Comparison of ENCODE assay signal across 9 mouse cellular contexts in genomic region chr14:79206210-79206609, GRCm38 (mm10). TPM values are rescaled to one million over a fixed set of nuclear protein-coding genes. Genes with fewer than 3 reads are reported as not detected.
A peak's percentile ranks its signal among the peaks of the same experiment; 100 is the strongest.
DNase-seq lines count a peak whose midpoint lies in the region; ATAC-seq and TF ChIP-seq lines count a peak whose summit lies in the region.
"Had no signal": no experiment of that assay in that cellular context is flagged by ENCODE, and none has a peak within 500 bp of the region (broad histone marks: within the 10 kb centered on the region; RNA-seq: fewer than 3 reads in every experiment).

No protein-coding gene starts in this region.

- H3K4me3 ChIP-seq in liver, postnatal 0 days (ENCODE audit: low read depth, low read length): no peak overlapping the region
- H3K4me3 ChIP-seq in forebrain, embryonic 15.5 days: no peak overlapping the region
- H3K4me3 ChIP-seq in lung, postnatal 0 days (ENCODE audit: low read depth, low read length): no peak overlapping the region

- H3K27ac ChIP-seq in liver, postnatal 0 days (ENCODE audit: low read depth): no peak overlapping the region
- H3K27ac ChIP-seq in forebrain, embryonic 15.5 days (replicated peaks): peak overlapping the region; percentile 71
- H3K27ac ChIP-seq in lung, postnatal 0 days (ENCODE audit: low read length): no peak overlapping the region
- H3K27ac ChIP-seq: liver, embryonic 14.5 days had no signal

- DNase-seq in liver: peak; percentile 44
- DNase-seq in liver, postnatal 0 days: no peak
- peak; percentile 58 for DNase-seq in heart, postnatal 25 days (ENCODE audit: low spot score)
- DNase-seq in layer of hippocampus, adult 11-12 months (ENCODE audit: low spot score): peak; percentile 80
- DNase-seq in lung, postnatal 0 days (ENCODE audit: low spot score): peak; percentile 63
- peak; percentile 56 for DNase-seq in right cerebral cortex, postnatal 25 days

- H3K9me3 ChIP-seq in liver, postnatal 0 days (ENCODE audit: low read length): no peaks in the 10 kb centered on the region
- no peaks in the 10 kb centered on the region for H3K9me3 ChIP-seq in forebrain, embryonic 15.5 days
- H3K9me3 ChIP-seq in lung, postnatal 0 days (ENCODE audit: low read length): no peaks in the 10 kb centered on the region

- no peak overlapping the region for H3K9ac ChIP-seq in liver, postnatal 0 days (replicated peaks)
- no peak overlapping the region; the same call in 1 of the 2 replicates for H3K9ac ChIP-seq in forebrain, embryonic 15.5 days (replicated peaks)
- no peak overlapping the region for H3K9ac ChIP-seq in lung, postnatal 0 days (replicated peaks; ENCODE audit: low read depth)
- H3K9ac ChIP-seq: liver, embryonic 14.5 days had no signal

- no peak for TF ChIP-seq CTCF in liver, postnatal 0 days (IDR thresholded peaks at IDR 0.05; ENCODE audit: low read depth)
- TF ChIP-seq CTCF in lung, postnatal 0 days (IDR thresholded peaks at IDR 0.05): no peak

- H3K4me1 ChIP-seq in liver, postnatal 0 days (ENCODE audit: insufficient read depth): 0 out of 2 replicates have a peak, but pooled peaks cover 2% of the 10 kb centered on the region
- H3K4me1 ChIP-seq in forebrain, embryonic 15.5 days: peaks cover 32% of the 10 kb centered on the region
- H3K4me1 ChIP-seq in lung, postnatal 0 days (ENCODE audit: insufficient read depth, low read depth, low read length): peaks cover 15% of the 10 kb centered on the region; the same call in 1 of the 2 replicates

- H3K4me2 ChIP-seq in liver, postnatal 0 days (ENCODE audit: low read depth, low read length): no peak overlapping the region
- no peak overlapping the region for H3K4me2 ChIP-seq in forebrain, embryonic 15.5 days (replicated peaks)
- no peak overlapping the region for H3K4me2 ChIP-seq in lung, postnatal 0 days (replicated peaks; ENCODE audit: low read depth, low read length)

- intact Hi-C loops in heart, postnatal 25 days (cut with DNase I): no loop called here

- H3K36me3 ChIP-seq in liver, postnatal 0 days (replicated peaks; ENCODE audit: insufficient read depth, low read length): 0 out of 2 replicates have a peak, but pooled peaks cover 3% of the 10 kb centered on the region
- H3K36me3 ChIP-seq in forebrain, embryonic 15.5 days: no peaks in the 10 kb centered on the region
- 0 out of 2 replicates have a peak, but pooled peaks cover 4% of the 10 kb centered on the region for H3K36me3 ChIP-seq in lung, postnatal 0 days (ENCODE audit: insufficient read depth, low read length)

- H3K27me3 ChIP-seq in liver, postnatal 0 days (ENCODE audit: insufficient read depth, low read length): no peaks in the 10 kb centered on the region
- H3K27me3 ChIP-seq in forebrain, embryonic 15.5 days: no peaks in the 10 kb centered on the region
- H3K27me3 ChIP-seq in lung, postnatal 0 days (replicated peaks; ENCODE audit: insufficient read depth, low read length): no peaks in the 10 kb centered on the region

- no peak for TF ChIP-seq EP300 in liver, postnatal 0 days (IDR thresholded peaks at IDR 0.05; ENCODE audit: low read depth)
- no peak for TF ChIP-seq EP300 in lung, postnatal 0 days (IDR thresholded peaks at IDR 0.05)

- WGBS in liver, postnatal 0 days (ENCODE audit: insufficient replicate concordance): 75% methylated on average over 11 of the region's 11 CpGs
- WGBS in forebrain, embryonic 15.5 days: 24% methylated on average over 11 of the region's 11 CpGs
- WGBS in lung, postnatal 0 days: 43% methylated on average over 11 of the region's 11 CpGs

- no peak for ATAC-seq in liver, postnatal 0 days
- ATAC-seq in forebrain, embryonic 15.5 days (replicated peaks): peak; percentile 44; the same call in 1 of the 2 replicates
- ATAC-seq in lung, postnatal 0 days: peak; percentile 67
- no peak for ATAC-seq in erythroid progenitor cell, adult 5-6 weeks (replicated peaks; ENCODE audit: low FRiP score, poor library complexity, severe bottlenecking)

RNA-seq across cellular contexts. Expression of gene Zfp957, which starts 41.0 kb away (rescaled TPM):
- polyA plus RNA-seq in liver, postnatal 0 days (2015; fragmentation: Nextera tagmentation; extraction: Ambion mirVana): not detected in 2 replicates
- not detected in 2 replicates for polyA plus RNA-seq in forebrain, embryonic 15.5 days (2015; fragmentation: Nextera tagmentation; extraction: Ambion mirVana)
- total RNA-seq in heart, postnatal 25 days (2021): not detected
- not detected in 2 replicates for polyA plus RNA-seq in lung, postnatal 0 days (2015; fragmentation: Nextera tagmentation; extraction: Ambion mirVana)
- not detected in 2 replicates for total RNA-seq in erythroid progenitor cell, adult 5-6 weeks (2015; ENCODE audit: low replicate concordance)
- not detected in 2 replicates for total RNA-seq in erythroid progenitor cell, adult 5-6 weeks (2017; ENCODE audit: low replicate concordance)
- polyA plus RNA-seq: liver, embryonic 14.5 days had no signal

Comparison
In these comparisons a context has a peak if more than half of its experiments do, and no peak if none do; other contexts are left out.
1. ATAC-seq: peak in forebrain, embryonic 15.5 days (single experiment) and lung, postnatal 0 days (single experiment); none in liver, postnatal 0 days (single experiment) and erythroid progenitor cell, adult 5-6 weeks (single experiment).